Mouse (Mus musculus) erythroblast, embryonic 14.5 days (primary cell): ENCODE data around the gene Mfrp.

Source experiments
- GATA1 ChIP-seq: IDR thresholded peaks from 2 replicates; pipeline ENCODE4 v1.6.1; 2012; ENCODE audit warnings: low read length, inconsistent platforms, mixed read lengths
- TAL1 ChIP-seq: IDR thresholded peaks from 3 replicates; pipeline ENCODE4 v1.6.1; 2012; ENCODE audit warnings: low read length, inconsistent platforms, mixed read lengths

DNA sequence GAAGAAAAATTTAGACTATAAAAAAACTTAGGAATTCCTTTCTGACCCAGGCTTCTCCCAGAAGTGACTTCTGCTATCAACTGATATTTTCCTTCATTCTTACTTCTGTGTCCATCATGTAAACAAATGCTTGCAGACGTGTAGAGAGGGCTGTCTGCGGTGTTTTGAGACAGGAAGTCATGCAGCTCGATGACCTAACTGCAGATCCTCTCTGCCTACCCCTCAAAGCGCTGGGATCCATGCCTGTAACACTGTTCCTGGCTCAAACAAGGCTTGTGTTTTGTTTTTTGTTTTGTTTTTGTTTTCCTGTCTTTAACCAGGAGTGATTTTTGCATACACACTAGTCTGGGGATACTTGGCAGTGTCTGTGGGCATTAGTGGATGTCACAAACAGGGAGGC is 36.3 kb downstream of the Mfrp start:
- TF ChIP-seq GATA1 (no peak), TAL1 (no peak)
